Mouse (Mus musculus) heart, adult 2 months (tissue): Measurements from ENCODE around the gene Dio1.

Source experiments
- CTCF ChIP-seq: fragments of 200-600 bp; IDR thresholded peaks from 2 replicates; pipeline ENCODE4 v1.8.1; 2022; ENCODE audit warnings: antibody characterized with exemption, mild to moderate bottlenecking, moderate library complexity
- POLR2A ChIP-seq: fragments of 200-500 bp; IDR thresholded peaks from 2 replicates; pipeline ENCODE4 v1.6.1; 2011; ENCODE audit warnings: mild to moderate bottlenecking, low read depth, low read length, control low read depth; ENCODE audit not compliant: insufficient read depth

DNA sequence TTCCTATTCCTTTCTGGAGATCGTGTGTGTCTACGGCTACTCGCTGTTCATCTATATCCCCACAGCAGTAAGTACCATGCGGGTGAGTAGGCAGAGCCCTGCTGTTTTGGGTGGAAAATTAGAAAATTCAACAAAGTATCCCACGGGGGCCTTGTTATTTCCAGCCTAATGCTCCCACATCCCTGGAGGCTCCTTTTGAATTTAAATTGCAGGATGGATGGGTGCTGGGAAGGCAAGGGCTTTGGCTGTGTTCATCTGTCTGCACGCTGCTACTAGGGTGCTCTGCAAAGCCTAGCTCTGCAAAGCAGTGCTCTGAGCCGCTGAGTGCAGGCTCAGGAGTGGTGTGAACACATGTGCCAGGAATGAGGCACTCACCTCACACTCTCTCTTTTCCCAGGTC lies 37.6 kb upstream of the Dio1 start:
- no peak for TF ChIP-seq CTCF
- no peak for TF ChIP-seq POLR2A
